Mouse (Mus musculus) hindbrain, embryonic 13.5 days (tissue): ENCODE data around the gene Bmp6. TPM values are rescaled to one million over a fixed set of nuclear protein-coding genes. Genes with fewer than 3 reads are reported as not detected.

ENCODE experiments used
- ATAC-seq: fragments of 200-750 bp; cut with Nextera tagmentation; 2 replicates; pipeline ENCODE4 v1.8.0; 2017; ENCODE audit warnings: moderate TSS enrichment; ENCODE audit not compliant: low FRiP score
- H3K27ac ChIP-seq: fragments of 300-500 bp; sonication (generic); 2 replicates; pipeline ENCODE4 v1.5.1; 2015; ENCODE audit warnings: inconsistent platforms, mild to moderate bottlenecking, moderate library complexity
- H3K27me3 ChIP-seq: fragments of 300-500 bp; sonication (generic); 2 replicates; pipeline ENCODE4 v1.6.1; 2015; ENCODE audit warnings: mild to moderate bottlenecking, inconsistent platforms
- H3K36me3 ChIP-seq: fragments of 300-500 bp; sonication (generic); 2 replicates; pipeline ENCODE4 v1.6.1; 2015; ENCODE audit warnings: mild to moderate bottlenecking, inconsistent platforms
- H3K4me1 ChIP-seq: fragments of 300-500 bp; sonication (generic); replicated peaks from 2 replicates; pipeline ENCODE4 v1.6.1; 2015; ENCODE audit warnings: inconsistent platforms
- H3K4me2 ChIP-seq: fragments of 300-500 bp; sonication (generic); 2 replicates; pipeline ENCODE4 v1.6.1; 2015; ENCODE audit warnings: inconsistent platforms, mild to moderate bottlenecking, moderate library complexity
- H3K4me3 ChIP-seq: fragments of 300-500 bp; sonication (generic); 2 replicates; pipeline ENCODE4 v1.5.1; 2015; ENCODE audit warnings: mild to moderate bottlenecking, inconsistent platforms
- H3K9ac ChIP-seq: fragments of 300-500 bp; sonication (generic); 2 replicates; pipeline ENCODE4 v1.6.1; 2015; ENCODE audit warnings: mild to moderate bottlenecking, inconsistent platforms
- H3K9me3 ChIP-seq: fragments of 300-500 bp; sonication (generic); 2 replicates; pipeline ENCODE4 v1.6.1; 2016; ENCODE audit warnings: inconsistent platforms
- WGBS: fragments of 180-500 bp; shearing (Covaris S2); methylation state at CpG from one replicate; pipeline ENCODE4 v1.1.7; 2015; 5-methylcytosine and 5-hydroxymethylcytosine counted together
- polyA plus RNA-seq: library from polyadenylated mRNA; unstranded; fragments of >200 nt; fragmentation: Nextera tagmentation; extraction: Ambion mirVana; gene quantifications from 2 replicates; pipeline ENCODE4 v1.2.1, GENCODE M21; 2015

Bmp6 gene
- polyA plus RNA-seq: 3.0 and 3.1 TPM in 2 replicates

- Histone ChIP-seq H3K27me3 (peaks cover 68% of the 10 kb centered on the region), H3K36me3 (no peaks in the 10 kb centered on the region), H3K4me3 (peak within 1 kb of the TSS; percentile 47), H3K27ac (no peak within 1 kb of the TSS), H3K9ac (peak within 1 kb of the TSS; percentile 69), H3K9me3 (no peaks in the 10 kb centered on the region), H3K4me1 (peaks cover 32% of the 10 kb centered on the region), H3K4me2 (peak within 1 kb of the TSS; percentile 86)
- WGBS: 2% methylated on average over 53 of the region's 54 CpGs
- peak; percentile 94 for ATAC-seq
These were observed at the start of gene Bmp6 for GRCm38 (mm10) chr13:38344713-38345430. Gene Bmp6, plus strand, starts transcription at chr13:38345107.

- Histone ChIP-seq H3K27me3 (no peaks in the 10 kb centered on the region), H3K4me3 (no peak overlapping the region), H3K27ac (no peak overlapping the region), H3K36me3 (no peaks in the 10 kb centered on the region), H3K4me1 (no peaks in the 10 kb centered on the region), H3K9me3 (no peaks in the 10 kb centered on the region), H3K4me2 (no peak overlapping the region), H3K9ac (no peak overlapping the region)
- WGBS: 73% methylated on average over 8 of the region's 8 CpGs
- no peak for ATAC-seq
These were observed 48.7 kb upstream of the Bmp6 start for GRCm38 (mm10) chr13:38296166-38296565.

GRCm38 (mm10) chr13:38296601-38297000 is 48.3 kb upstream of the Bmp6 start:
- H3K4me3 ChIP-seq: no peak overlapping the region
- H3K4me2 ChIP-seq: no peak overlapping the region
- H3K27me3 ChIP-seq: no peaks in the 10 kb centered on the region
- no peak overlapping the region for H3K9ac ChIP-seq
- no peaks in the 10 kb centered on the region for H3K36me3 ChIP-seq
- 76% methylated on average over 8 of the region's 8 CpGs for WGBS
- no peaks in the 10 kb centered on the region for H3K4me1 ChIP-seq
- H3K27ac ChIP-seq: no peak overlapping the region
- no peaks in the 10 kb centered on the region for H3K9me3 ChIP-seq
- ATAC-seq: no peak

DNA sequence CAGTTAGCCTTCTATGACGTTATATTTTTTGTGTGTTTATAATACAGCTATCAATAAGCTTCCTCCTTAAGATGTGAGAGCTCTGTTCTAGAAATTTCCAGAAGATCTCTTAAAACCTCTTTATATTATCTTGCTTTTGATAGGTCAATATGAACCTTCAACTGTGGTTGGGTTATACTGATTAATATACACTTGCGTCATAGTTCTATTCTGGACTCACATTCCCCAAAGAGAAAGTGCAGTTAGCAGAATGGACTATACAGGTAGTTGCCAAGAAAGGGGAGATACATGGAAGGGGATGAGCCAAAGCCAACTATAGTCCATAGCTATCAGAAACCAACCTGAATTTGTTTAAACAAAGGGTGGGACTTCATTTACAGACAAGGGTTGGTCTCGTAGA is 33.8 kb upstream of the Bmp6 start:
- ATAC-seq: no peak
- Histone ChIP-seq H3K4me1 (no peaks in the 10 kb centered on the region), H3K27ac (no peak overlapping the region), H3K4me3 (no peak overlapping the region), H3K36me3 (no peaks in the 10 kb centered on the region), H3K9ac (no peak overlapping the region), H3K4me2 (no peak overlapping the region), H3K27me3 (no peaks in the 10 kb centered on the region), H3K9me3 (no peaks in the 10 kb centered on the region)
- 92% methylated on average over 3 of the region's 3 CpGs for WGBS

DNA sequence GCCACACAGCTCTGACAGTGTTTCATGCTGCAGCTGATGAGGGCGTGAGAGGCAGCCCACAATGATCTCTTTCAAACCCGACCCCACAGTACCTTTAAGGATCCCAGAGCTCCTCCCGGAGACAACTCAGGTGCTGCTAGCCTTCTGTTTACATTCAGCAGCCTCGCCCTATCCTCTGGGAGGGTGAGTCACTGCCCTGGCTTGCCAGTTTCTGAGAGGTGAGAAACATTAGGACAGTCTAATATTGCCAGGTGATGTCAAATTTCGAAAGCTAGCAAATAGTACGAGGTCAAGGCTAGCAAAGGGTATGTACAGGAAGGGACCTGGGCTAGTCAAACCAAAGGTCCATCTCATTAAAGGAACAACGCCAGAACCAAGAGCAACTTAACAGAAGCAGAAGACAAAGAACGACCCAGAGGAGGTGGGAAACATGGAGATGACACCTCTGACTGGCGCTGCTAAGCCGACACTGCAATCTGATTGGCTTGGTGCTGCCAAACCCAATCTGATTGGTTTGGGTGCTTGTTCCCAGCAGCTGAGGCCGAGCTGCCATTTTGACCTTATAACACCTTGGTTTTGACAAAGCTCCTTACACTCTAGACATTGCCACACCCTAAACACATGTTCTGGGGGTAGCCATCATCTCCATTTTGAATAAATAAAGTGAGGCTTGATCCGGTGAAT is 32.4 kb upstream of the Bmp6 start:
- no peaks in the 10 kb centered on the region for H3K9me3 ChIP-seq

GRCm38 (mm10) chr13:38314590-38314989 is 30.3 kb upstream of the Bmp6 start:
- no peak overlapping the region for H3K27ac ChIP-seq
- H3K4me2 ChIP-seq: no peak overlapping the region
- H3K9me3 ChIP-seq: no peaks in the 10 kb centered on the region
- 83% methylated on average over 7 of the region's 7 CpGs for WGBS
- H3K9ac ChIP-seq: no peak overlapping the region
- H3K27me3 ChIP-seq: no peaks in the 10 kb centered on the region
- no peak for ATAC-seq
- no peaks in the 10 kb centered on the region for H3K36me3 ChIP-seq
- no peak overlapping the region for H3K4me3 ChIP-seq
- H3K4me1 ChIP-seq: no peaks in the 10 kb centered on the region

More for the DNA sequence above, 32.4 kb upstream of the Bmp6 start:
- H3K27ac ChIP-seq: no peak overlapping the region
- ATAC-seq: no peak
- H3K36me3 ChIP-seq: no peaks in the 10 kb centered on the region
- no peaks in the 10 kb centered on the region for H3K4me1 ChIP-seq
- no peak overlapping the region for H3K9ac ChIP-seq
- H3K27me3 ChIP-seq: no peaks in the 10 kb centered on the region
- WGBS: 89% methylated on average over 12 of the region's 12 CpGs
- H3K4me2 ChIP-seq: no peak overlapping the region
- H3K4me3 ChIP-seq: no peak overlapping the region

DNA sequence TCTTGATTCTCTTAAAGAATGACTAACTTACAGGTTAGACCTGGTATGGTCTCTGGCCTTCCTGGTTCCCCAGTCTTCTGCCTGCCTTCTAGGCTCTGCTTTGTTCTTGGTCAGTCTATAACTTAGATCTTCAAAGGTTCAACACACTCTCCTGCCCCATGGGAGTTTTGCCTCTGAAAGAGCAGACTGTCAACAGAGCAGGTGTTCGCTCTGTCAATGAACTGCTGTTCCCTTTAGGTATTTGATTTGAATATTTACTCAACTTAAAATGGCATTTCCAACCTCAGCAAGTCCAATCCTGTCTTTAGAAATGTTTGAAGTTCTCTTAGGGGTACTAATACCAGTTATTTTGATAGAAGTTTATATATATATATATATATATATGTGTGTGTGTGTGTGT is 26.5 kb upstream of the Bmp6 start:
- no peak overlapping the region for H3K9ac ChIP-seq
- WGBS: 93% methylated on average over 1 of the region's 1 CpGs
- no peak overlapping the region for H3K27ac ChIP-seq
- H3K27me3 ChIP-seq: no peaks in the 10 kb centered on the region
- no peaks in the 10 kb centered on the region for H3K4me1 ChIP-seq
- no peak overlapping the region for H3K4me3 ChIP-seq
- H3K4me2 ChIP-seq: no peak overlapping the region
- no peaks in the 10 kb centered on the region for H3K36me3 ChIP-seq
- ATAC-seq: no peak
- H3K9me3 ChIP-seq: no peaks in the 10 kb centered on the region

- Histone ChIP-seq H3K27me3 (no peaks in the 10 kb centered on the region), H3K4me1 (no peaks in the 10 kb centered on the region; the same call in 1 of the 2 replicates), H3K27ac (no peak overlapping the region), H3K9ac (no peak overlapping the region), H3K4me2 (no peak overlapping the region), H3K36me3 (no peaks in the 10 kb centered on the region), H3K4me3 (no peak overlapping the region), H3K9me3 (no peaks in the 10 kb centered on the region)
- ATAC-seq: no peak
- 79% methylated on average over 10 of the region's 10 CpGs for WGBS
These were observed 24.6 kb upstream of the Bmp6 start for GRCm38 (mm10) chr13:38320354-38320753.

- Histone ChIP-seq H3K9me3 (no peaks in the 10 kb centered on the region), H3K4me3 (no peak overlapping the region), H3K36me3 (no peaks in the 10 kb centered on the region), H3K27ac (no peak overlapping the region), H3K27me3 (no peaks in the 10 kb centered on the region), H3K9ac (no peak overlapping the region), H3K4me1 (no peaks in the 10 kb centered on the region; the same call in 1 of the 2 replicates), H3K4me2 (no peak overlapping the region)
- no peak for ATAC-seq
- WGBS: 70% methylated on average over 10 of the region's 10 CpGs
These were observed 20.5 kb upstream of the Bmp6 start for GRCm38 (mm10) chr13:38324452-38324851.

- Histone ChIP-seq H3K27me3 (no peaks in the 10 kb centered on the region), H3K9ac (no peak overlapping the region), H3K4me1 (no peaks in the 10 kb centered on the region; the same call in 1 of the 2 replicates), H3K9me3 (no peaks in the 10 kb centered on the region), H3K27ac (no peak overlapping the region), H3K36me3 (no peaks in the 10 kb centered on the region), H3K4me2 (no peak overlapping the region), H3K4me3 (no peak overlapping the region)
- 60% methylated on average over 2 of the region's 2 CpGs for WGBS
- no peak for ATAC-seq
These were observed 17.5 kb upstream of the Bmp6 start for GRCm38 (mm10) chr13:38327377-38327776.

- no peak overlapping the region for H3K27ac ChIP-seq
- ATAC-seq: no peak
- H3K4me3 ChIP-seq: no peak overlapping the region
- no peaks in the 10 kb centered on the region for H3K9me3 ChIP-seq
- WGBS: 85% methylated on average over 5 of the region's 5 CpGs
- no peaks in the 10 kb centered on the region for H3K4me1 ChIP-seq
- H3K4me2 ChIP-seq: no peak overlapping the region
- no peaks in the 10 kb centered on the region for H3K36me3 ChIP-seq
- H3K27me3 ChIP-seq: no peaks in the 10 kb centered on the region
- no peak overlapping the region for H3K9ac ChIP-seq
These were observed 11.4 kb upstream of the Bmp6 start for GRCm38 (mm10) chr13:38333496-38333895.

- no peak overlapping the region for H3K4me3 ChIP-seq
These were observed 2.3 kb upstream of the Bmp6 start for GRCm38 (mm10) chr13:38342598-38342997.

GRCm38 (mm10) chr13:38343202-38343601 is 1.7 kb upstream of the Bmp6 start:
- H3K27ac ChIP-seq: no peak overlapping the region
- no peak overlapping the region for H3K4me3 ChIP-seq
- no peak overlapping the region for H3K9ac ChIP-seq
- no peaks in the 10 kb centered on the region for H3K9me3 ChIP-seq
- H3K27me3 ChIP-seq: peaks cover 54% of the 10 kb centered on the region
- 69% methylated on average over 2 of the region's 2 CpGs for WGBS
- no peaks in the 10 kb centered on the region for H3K36me3 ChIP-seq
- no peak for ATAC-seq
- H3K4me2 ChIP-seq: no peak overlapping the region
- peaks cover 32% of the 10 kb centered on the region for H3K4me1 ChIP-seq

More at GRCm38 (mm10) chr13:38342598-38342997, 2.3 kb upstream of the Bmp6 start:
- Histone ChIP-seq H3K4me2 (no peak overlapping the region), H3K27ac (no peak overlapping the region), H3K27me3 (peaks cover 48% of the 10 kb centered on the region), H3K9ac (no peak overlapping the region), H3K9me3 (no peaks in the 10 kb centered on the region), H3K36me3 (no peaks in the 10 kb centered on the region), H3K4me1 (peaks cover 27% of the 10 kb centered on the region)
- ATAC-seq: no peak
- WGBS: 31% methylated on average over 7 of the region's 7 CpGs
